Mouse (Mus musculus): ENCODE measurements around the gene Kcnmb1.

Kcnmb1 gene

DNA sequence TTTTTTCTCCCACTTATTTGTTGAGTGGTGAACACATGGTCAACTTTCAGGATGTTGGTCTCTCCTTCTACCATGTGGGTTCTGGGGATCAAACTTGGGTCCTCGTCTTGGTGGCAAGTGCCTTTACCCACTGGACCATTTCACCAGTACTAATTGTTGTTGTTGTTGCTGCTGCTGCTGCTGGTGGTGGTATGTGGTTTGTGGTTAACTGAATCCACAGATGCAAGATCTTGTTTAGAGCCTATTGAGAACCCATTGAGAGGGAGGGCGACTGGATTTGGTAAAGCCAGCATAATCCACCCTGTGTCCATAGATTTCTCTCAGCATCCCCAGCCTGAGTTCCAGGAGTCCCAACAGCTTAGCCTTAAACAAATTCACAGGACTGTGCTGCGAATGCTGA lies 37.6 kb downstream of the Kcnmb1 start:
- DNase-seq (ENCODE audit: low spot score in 2 of 2) = no peak

DNA sequence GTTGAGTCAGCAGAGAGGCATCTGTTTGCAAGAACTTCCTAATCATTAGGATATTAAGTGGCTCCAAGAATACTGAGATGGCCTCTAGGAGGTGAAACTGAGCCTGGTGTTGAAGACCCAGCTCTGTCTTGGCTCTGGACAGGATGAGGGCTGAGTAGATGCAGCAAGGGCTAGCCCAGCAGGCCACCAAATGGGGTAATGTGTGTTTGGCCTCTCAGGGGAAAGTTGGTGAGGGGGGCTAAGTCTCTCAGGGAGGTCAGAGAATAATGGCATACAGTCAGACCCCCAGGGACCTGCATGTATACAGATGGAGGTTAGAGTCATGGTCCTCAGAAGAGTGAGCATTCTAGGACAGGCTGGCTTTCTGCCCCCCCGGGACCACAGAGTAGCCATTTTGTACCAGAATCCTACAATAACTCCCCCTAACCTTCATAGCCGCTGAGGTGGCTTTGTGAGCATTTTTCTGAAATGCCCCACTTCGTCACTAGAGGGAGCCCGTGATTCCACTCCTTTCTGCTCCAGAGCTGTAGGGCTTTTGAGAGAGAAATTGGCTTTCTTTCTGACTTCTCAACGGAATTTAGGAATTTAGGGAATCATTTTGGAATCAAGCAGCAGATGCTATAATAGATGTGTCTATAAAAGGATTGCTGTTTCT lies 39.3 kb downstream of the Kcnmb1 start:
- peak; percentile 52 to 75 for DNase-seq (ENCODE audit: low spot score in 2 of 2)

DNA sequence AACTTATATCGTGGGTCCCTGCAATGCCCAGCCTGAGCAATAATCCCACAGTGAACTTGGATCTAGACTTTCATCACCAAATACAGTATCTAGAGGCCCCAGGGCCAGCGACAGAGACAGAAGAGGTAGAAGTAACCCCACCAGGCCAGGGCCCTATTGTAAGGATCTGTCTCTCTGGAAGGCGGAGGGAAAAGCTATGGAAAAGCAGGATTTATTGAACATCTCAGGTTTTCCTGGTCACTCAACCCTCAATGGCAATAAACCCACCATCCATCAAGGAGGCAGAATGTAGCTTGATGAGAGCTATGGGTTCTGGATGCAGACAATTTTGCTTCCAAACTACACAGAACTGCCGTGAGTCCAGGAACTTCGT lies 39.8 kb downstream of the Kcnmb1 start:
- no peak for DNase-seq (ENCODE audit: low spot score in 2 of 2)

DNA sequence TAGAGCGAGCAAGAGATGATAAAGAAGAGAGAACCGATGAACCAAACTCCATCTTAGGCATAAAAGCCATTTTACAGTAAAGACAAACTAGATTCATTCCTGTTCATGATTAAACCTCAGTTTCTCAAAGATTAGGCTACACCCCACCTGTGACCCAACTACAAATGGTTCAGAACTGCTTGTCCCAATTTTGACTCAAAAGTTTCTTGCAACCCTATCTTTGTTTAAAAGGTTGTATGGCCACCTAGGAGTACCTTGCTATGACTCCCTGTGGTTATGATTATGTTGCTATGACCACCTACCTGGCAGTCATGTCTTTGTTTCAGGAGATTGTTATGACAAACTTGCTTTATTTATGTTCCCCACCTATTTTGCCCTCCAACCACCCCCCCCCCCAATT lies 44.8 kb downstream of the Kcnmb1 start:
- no peak for DNase-seq (ENCODE audit: low spot score in 2 of 2)

DNA sequence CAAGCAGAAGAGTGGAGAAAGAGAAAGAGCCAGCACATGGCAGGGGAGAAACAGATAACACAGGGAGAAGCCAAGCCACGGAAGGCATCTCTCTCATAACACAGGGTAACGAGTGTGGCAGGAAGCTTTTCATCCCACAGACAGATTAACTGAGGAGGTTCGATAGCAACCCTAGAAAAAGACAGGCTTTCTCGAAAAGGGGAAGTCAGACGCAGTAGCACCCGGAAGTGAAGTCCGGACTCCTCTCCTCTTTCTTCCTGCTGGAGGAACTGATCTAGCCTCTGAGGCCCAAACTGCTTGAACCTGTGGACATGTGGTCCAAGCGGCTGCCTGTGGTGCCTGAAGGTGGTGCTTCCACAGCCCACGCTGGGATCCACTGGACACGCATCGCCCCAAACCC lies 45.4 kb downstream of the Kcnmb1 start:
- no peak for DNase-seq (ENCODE audit: low spot score in 2 of 2)

DNA sequence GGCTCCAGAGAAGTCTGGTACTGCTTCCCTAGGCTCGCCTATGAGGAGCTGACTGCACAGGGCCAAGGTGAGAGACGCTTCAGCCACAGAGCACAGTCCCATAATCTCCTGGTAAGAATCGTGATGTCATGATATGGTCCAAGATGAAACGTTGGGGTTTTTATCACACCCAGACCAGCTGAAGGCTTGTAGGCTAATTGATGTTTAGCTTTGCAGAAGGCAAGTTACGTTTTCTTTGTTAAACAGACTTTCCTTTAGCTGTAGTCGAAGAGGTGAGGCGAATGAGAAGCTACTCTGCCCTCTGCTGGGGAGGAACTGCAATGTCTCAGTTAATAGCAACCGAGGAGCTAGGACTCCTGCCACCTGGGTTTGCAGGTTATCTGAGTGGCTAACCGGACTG lies 45.9 kb downstream of the Kcnmb1 start:
- peak; percentile 58 to 73 for DNase-seq (ENCODE audit: low spot score in 2 of 2)

DNA sequence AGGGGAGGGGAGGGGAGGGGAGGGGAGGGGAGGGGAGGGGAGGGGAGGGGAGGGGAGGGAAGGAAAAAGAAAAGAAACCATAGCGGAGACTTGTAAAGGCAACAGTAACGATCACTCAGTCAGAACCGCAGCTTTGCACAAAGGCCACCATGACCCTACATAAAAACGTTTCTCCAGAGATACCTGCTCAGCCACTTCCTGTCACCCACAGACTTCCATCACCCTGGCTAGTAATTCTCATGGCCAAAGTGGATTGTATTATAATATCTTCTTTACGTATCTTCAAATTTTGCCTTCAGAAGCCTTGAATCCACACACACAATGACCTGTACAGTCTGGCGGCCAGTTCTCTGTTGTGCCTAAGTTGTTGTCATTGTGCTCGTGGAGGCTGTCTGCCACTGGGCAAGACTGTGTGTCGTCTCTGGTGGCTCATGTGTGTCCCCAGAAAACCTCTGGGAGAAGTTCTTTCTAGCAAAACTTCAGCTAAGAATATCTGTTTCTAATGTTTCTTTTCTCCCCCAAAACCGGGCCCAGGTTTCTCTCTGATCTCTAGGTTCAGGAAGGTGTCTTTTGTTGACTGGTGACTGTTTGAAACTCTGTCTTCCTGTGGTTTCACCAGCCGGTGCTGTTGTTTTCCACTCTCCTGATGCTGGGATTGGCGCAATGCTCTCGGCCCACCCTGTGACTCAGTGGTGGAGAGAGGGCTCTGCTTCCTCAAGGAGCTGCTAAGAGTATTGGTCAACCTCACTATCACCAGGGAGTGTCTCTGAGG lies 46.7 kb downstream of the Kcnmb1 start:
- DNase-seq (ENCODE audit: low spot score in 2 of 2) = no peak

DNA sequence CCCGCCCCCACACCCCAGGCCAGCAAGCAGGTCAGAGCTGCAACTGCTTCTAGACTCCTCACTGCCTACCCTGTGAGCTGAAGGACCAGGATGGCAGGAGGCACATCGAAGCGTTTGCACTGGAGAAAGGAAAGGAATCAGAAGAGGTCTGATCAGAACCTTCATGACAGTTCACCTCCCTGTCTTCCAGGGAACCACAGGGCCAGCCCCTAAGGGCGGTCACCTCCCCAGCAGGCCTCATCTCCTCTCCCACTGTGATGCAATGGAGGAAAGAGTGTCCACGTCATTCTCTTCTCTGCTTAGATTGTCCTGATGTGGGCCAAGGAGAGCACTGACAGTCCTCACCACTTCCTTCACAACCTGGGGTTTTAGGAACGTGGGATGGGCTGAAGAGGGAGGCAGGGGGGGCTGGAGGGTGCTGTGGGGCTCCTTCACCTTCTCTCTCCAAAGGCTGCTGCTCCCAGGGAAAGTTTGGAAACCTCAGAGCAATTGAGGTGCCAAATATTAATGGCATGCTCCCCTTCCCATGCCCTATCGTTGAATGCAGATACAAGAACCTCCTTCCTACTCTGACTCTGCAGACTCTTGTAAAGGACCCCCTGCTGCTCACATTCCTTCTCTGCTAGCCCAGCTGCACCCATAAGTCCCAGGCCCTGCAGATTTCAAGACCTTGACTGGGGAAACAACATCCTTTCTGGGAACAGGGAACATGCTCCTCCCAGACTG lies 47.5 kb downstream of the Kcnmb1 start:
- no peak for DNase-seq (ENCODE audit: low spot score in 2 of 2)

DNA sequence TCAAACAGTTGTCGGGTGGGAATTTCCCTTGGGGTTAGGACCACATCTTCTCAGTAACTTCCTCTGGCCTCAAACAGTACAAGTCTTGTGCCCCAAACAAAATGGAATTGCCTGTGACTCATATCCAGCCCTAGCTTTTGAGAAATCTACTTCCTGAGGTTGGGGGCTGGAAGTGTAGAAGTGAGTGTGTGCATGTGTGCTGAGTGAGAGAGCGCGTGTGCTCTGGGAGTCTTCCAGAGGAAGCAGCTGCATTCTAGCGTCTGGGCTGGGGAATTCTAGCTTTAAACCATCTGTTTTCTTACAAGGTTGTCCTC lies 48.0 kb downstream of the Kcnmb1 start:
- peak; percentile 11 to 39 for DNase-seq (ENCODE audit: low spot score in 2 of 2)

DNA sequence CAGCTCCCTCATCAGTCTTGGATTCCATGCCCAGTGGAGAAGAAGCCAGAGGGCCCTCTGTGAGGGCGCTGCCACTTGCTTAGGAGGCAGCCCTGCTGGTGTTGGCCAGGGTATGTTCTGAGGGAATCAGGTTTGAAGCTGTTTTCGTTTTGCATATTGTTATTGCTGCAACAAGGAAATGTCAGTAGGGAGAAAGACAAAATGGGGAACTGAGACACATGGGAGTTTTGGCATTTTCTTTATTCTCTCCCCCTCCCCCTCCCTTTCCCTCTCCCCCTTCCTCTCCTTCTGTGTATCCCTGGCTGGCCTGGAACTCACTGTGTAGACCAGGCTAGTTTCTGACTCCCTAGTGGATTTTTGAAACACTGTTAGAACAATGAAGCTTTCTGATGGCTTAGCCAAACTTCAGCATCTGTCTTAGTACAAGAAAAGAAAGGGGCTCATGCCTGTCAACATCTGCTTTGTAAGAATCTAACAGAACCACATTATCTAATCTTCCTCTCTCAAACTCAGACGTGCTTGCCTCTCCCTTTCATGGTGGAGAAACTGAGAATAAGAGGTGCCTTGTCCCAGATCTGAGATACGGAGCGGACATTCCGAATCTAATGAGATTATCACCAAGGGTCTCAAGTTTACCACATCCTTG lies 49.3 kb downstream of the Kcnmb1 start:
- DNase-seq (ENCODE audit: low spot score in 2 of 2) = no peak

Measured in frontal cortex, postnatal 36 days (tissue).